ENCODE assay signal across 17 mouse cellular contexts in the genomic region with DNA sequence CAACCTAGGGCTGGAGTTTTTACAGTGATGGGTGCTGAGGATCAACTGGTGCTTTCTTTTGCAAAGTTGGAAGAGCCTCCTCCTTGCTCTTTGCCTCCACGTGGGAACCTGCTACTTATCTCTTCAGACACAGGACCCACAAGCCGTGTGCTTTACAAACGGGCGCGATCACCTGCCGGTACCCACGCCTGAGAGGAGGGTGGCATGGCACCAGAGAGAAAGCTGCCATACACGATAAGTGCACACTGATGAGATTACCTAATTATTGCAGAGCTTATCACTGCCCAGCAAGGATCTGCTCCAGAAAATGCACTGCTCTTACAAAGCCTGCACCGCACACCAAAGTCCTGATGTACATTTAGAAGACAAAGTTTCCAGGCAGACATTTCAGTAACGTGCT.
A peak's percentile ranks its signal among the peaks of the same experiment; 100 is the strongest.
DNase-seq lines count a peak whose midpoint lies in the region; ATAC-seq and TF ChIP-seq lines count a peak whose summit lies in the region.
"Had no signal": no experiment of that assay in that cellular context is flagged by ENCODE, and none has a peak within 500 bp of the region (broad histone marks: within the 10 kb centered on the region; RNA-seq: fewer than 3 reads in every experiment).

No protein-coding gene starts in this region.

- no peak overlapping the region for H3K27ac ChIP-seq in intestine, embryonic 15.5 days
- H3K27ac ChIP-seq in intestine, postnatal 0 days (ENCODE audit: low read depth, low read length) = no peak overlapping the region
- H3K27ac ChIP-seq in thymus, adult 2 months (ENCODE audit: control insufficient read depth, insufficient read depth, low read length) = no peak overlapping the region
- no peak overlapping the region for H3K27ac ChIP-seq in midbrain, embryonic 11.5 days (ENCODE audit: low read depth, low read length)
- H3K27ac ChIP-seq: embryonic facial prominence, embryonic 10.5 days; forebrain, embryonic 13.5 days; hindbrain, embryonic 15.5 days; limb, embryonic 12.5 days; macrophage had no signal

- no peak overlapping the region for H3K4me3 ChIP-seq in intestine, embryonic 15.5 days (replicated peaks)
- H3K4me3 ChIP-seq in intestine, postnatal 0 days (ENCODE audit: low read depth, low read length) = no peak overlapping the region
- H3K4me3 ChIP-seq in thymus, adult 2 months (ENCODE audit: control insufficient read depth, insufficient read depth, low read length) = no peak overlapping the region
- no peak overlapping the region for H3K4me3 ChIP-seq in midbrain, embryonic 11.5 days (ENCODE audit: low read depth, low read length)
- H3K4me3 ChIP-seq: embryonic facial prominence, embryonic 10.5 days; forebrain, embryonic 13.5 days; hindbrain, embryonic 15.5 days; limb, embryonic 12.5 days had no signal

- no peaks in the 10 kb centered on the region for H3K27me3 ChIP-seq in intestine, embryonic 15.5 days (replicated peaks)
- no peaks in the 10 kb centered on the region for H3K27me3 ChIP-seq in intestine, postnatal 0 days (replicated peaks; ENCODE audit: control insufficient read depth, insufficient read depth, low read length)
- no peaks in the 10 kb centered on the region for H3K27me3 ChIP-seq in thymus, adult 2 months (ENCODE audit: control insufficient read depth, insufficient read depth, low read length)
- no peaks in the 10 kb centered on the region for H3K27me3 ChIP-seq in midbrain, embryonic 11.5 days (ENCODE audit: control insufficient read depth, insufficient read depth, low read length)
- H3K27me3 ChIP-seq: forebrain, embryonic 13.5 days; hindbrain, embryonic 15.5 days; limb, embryonic 12.5 days had no signal

- H3K9me3 ChIP-seq in intestine, embryonic 15.5 days = no peaks in the 10 kb centered on the region
- H3K9me3 ChIP-seq in intestine, postnatal 0 days (ENCODE audit: control insufficient read depth) = no peaks in the 10 kb centered on the region
- no peaks in the 10 kb centered on the region; the same call in 1 of the 2 replicates for H3K9me3 ChIP-seq in midbrain, embryonic 11.5 days (ENCODE audit: control insufficient read depth, low read length)
- H3K9me3 ChIP-seq: hindbrain, embryonic 15.5 days had no signal

- H3K4me1 ChIP-seq in intestine, embryonic 15.5 days (replicated peaks) = no peaks in the 10 kb centered on the region
- H3K4me1 ChIP-seq in intestine, postnatal 0 days (replicated peaks; ENCODE audit: control insufficient read depth, insufficient read depth, low read length) = no peaks in the 10 kb centered on the region
- H3K4me1 ChIP-seq in thymus, adult 2 months (replicated peaks; ENCODE audit: control insufficient read depth, insufficient read depth, low read length) = no peaks in the 10 kb centered on the region
- H3K4me1 ChIP-seq in midbrain, embryonic 11.5 days (ENCODE audit: control insufficient read depth, insufficient read depth, low read length) = no peaks in the 10 kb centered on the region

- no peak overlapping the region for H3K9ac ChIP-seq in intestine, embryonic 15.5 days
- no peak overlapping the region for H3K9ac ChIP-seq in intestine, postnatal 0 days (ENCODE audit: low read depth, low read length)
- no peak overlapping the region for H3K9ac ChIP-seq in midbrain, embryonic 11.5 days (ENCODE audit: low read length)
- H3K9ac ChIP-seq: forebrain, embryonic 13.5 days; hindbrain, embryonic 15.5 days; limb, embryonic 12.5 days had no signal

- no peak for TF ChIP-seq CTCF in intestine, postnatal 0 days (IDR thresholded peaks at IDR 0.05; ENCODE audit: low read depth)
- TF ChIP-seq CTCF in thymus, adult 2 months (IDR thresholded peaks at IDR 0.05; ENCODE audit: borderline replicate concordance, control insufficient read depth, extremely low read depth, insufficient read depth, low read length, poor library complexity) = no peak

- H3K36me3 ChIP-seq in intestine, embryonic 15.5 days = no peaks in the 10 kb centered on the region
- H3K36me3 ChIP-seq in intestine, postnatal 0 days (ENCODE audit: control insufficient read depth, insufficient read depth) = no peaks in the 10 kb centered on the region
- H3K36me3 ChIP-seq in thymus, adult 2 months (ENCODE audit: control insufficient read depth, insufficient read depth, low read length) = no peaks in the 10 kb centered on the region
- no peaks in the 10 kb centered on the region; the same call in 1 of the 2 replicates for H3K36me3 ChIP-seq in midbrain, embryonic 11.5 days (ENCODE audit: control insufficient read depth, insufficient read depth, low read length)
- H3K36me3 ChIP-seq: hindbrain, embryonic 15.5 days; limb, embryonic 12.5 days had no signal

- no peak for TF ChIP-seq POLR2A in thymus, adult 2 months (IDR thresholded peaks at IDR 0.05; ENCODE audit: control insufficient read depth, extremely low read depth, insufficient read depth, low read length, poor library complexity)

- 89% methylated on average over 10 of the region's 10 CpGs for WGBS in intestine, embryonic 15.5 days
- 85% methylated on average over 10 of the region's 10 CpGs for WGBS in intestine, postnatal 0 days
- WGBS in thymus, adult 2 months = 95% methylated on average over 10 of the region's 10 CpGs
- WGBS in midbrain, embryonic 11.5 days = 93% methylated on average over 10 of the region's 10 CpGs

- peak; percentile 79; the same call in 1 of the 2 replicates for ATAC-seq in intestine, embryonic 15.5 days
- ATAC-seq in intestine, postnatal 0 days = no peak
- no peak for ATAC-seq in midbrain, embryonic 11.5 days (ENCODE audit: low FRiP score)
- ATAC-seq: forebrain, embryonic 13.5 days had no signal

- no peak overlapping the region for H3K4me2 ChIP-seq in intestine, embryonic 15.5 days (replicated peaks)
- H3K4me2 ChIP-seq in intestine, postnatal 0 days (replicated peaks; ENCODE audit: low read depth) = no peak overlapping the region
- no peak overlapping the region for H3K4me2 ChIP-seq in midbrain, embryonic 11.5 days
- H3K4me2 ChIP-seq: forebrain, embryonic 13.5 days; hindbrain, embryonic 15.5 days; limb, embryonic 12.5 days had no signal

- peak; percentile 37 for DNase-seq in MN1 (ENCODE audit: low spot score)
- DNase-seq in liver = peak; percentile 92
- peak; percentile 54 to 77 for DNase-seq in spleen, postnatal 10 days (ENCODE audit: low spot score in 2 of 2)
- DNase-seq in lung, postnatal 25 days (ENCODE audit: low spot score) = no peak
- DNase-seq in thymus, adult 2 months = no peak
- DNase-seq in midbrain, embryonic 11.5 days (ENCODE audit: low spot score, missing footprints) = no peak
- DNase-seq: cerebellum, adult 9-11 months; gastrocnemius, postnatal 14 days; kidney, postnatal 10 days; retina, postnatal 1 day had no signal

Comparison
In these comparisons a context has a peak if more than half of its experiments do, and no peak if none do; other contexts are left out.
1. DNase-seq: peak in MN1 (single experiment), liver (single experiment) and spleen, postnatal 10 days (2 of 2); none in lung, postnatal 25 days (single experiment), thymus, adult 2 months (single experiment) and midbrain, embryonic 11.5 days (single experiment).